Mouse (Mus musculus) embryonic fibroblast, embryonic 13.5 days (primary cell): ENCODE data around the gene F8. TPM values are rescaled to one million over a fixed set of nuclear protein-coding genes. Genes with fewer than 3 reads are reported as not detected.
"Not testable (repeated sequence)": the region's sequence is repeated elsewhere in the genome, so short reads cannot be mapped to it uniquely, and the experiment has no call there.

Experiments used
- H3K27ac ChIP-seq: 2 replicates; pipeline ENCODE4 v1.5.1; 2012; ENCODE audit warnings: low read length, control low read depth, inconsistent platforms; ENCODE audit not compliant: insufficient read depth
- H3K4me1 ChIP-seq: 2 replicates; pipeline ENCODE4 v1.6.1; 2011; ENCODE audit warnings: low read length; ENCODE audit not compliant: control insufficient read depth, insufficient read depth
- H3K4me3 ChIP-seq: 2 replicates; pipeline ENCODE4 v1.5.1; 2011; ENCODE audit warnings: mild to moderate bottlenecking, control low read depth, low read length; ENCODE audit not compliant: insufficient read depth
- CTCF ChIP-seq: IDR thresholded peaks from 2 replicates; pipeline ENCODE4 v1.5.1; 2011; ENCODE audit warnings: mild to moderate bottlenecking, control low read depth, low read length, moderate library complexity, borderline replicate concordance; ENCODE audit not compliant: insufficient read depth
- POLR2A ChIP-seq: IDR thresholded peaks from 2 replicates; pipeline ENCODE4 v1.6.1; 2011; ENCODE audit warnings: low read depth, mild to moderate bottlenecking, control low read depth, low read length, moderate library complexity
- polyA plus RNA-seq: library from polyadenylated mRNA; stranded (reverse); fragments of >200 nt; gene quantifications from 2 replicates; pipeline ENCODE4 v1.2.4, GENCODE M21; 2011; ENCODE audit warnings: low read depth; ENCODE audit not compliant: missing spikeins, insufficient read length

The F8 gene
- polyA plus RNA-seq, 1 experiment = 1.7 TPM

GRCm38 (mm10) chrX:75150304-75150703, 232.1 kb downstream of the F8 start:
- Histone ChIP-seq H3K4me3 (no peak overlapping the region), H3K27ac (no peak overlapping the region), H3K4me1 (no peaks in the 10 kb centered on the region)
- TF ChIP-seq CTCF (no peak), POLR2A (no peak)

GRCm38 (mm10) chrX:75148414-75148813, 234.0 kb downstream of the F8 start:
- TF ChIP-seq POLR2A = no peak
- TF ChIP-seq CTCF = no peak
- Histone ChIP-seq H3K27ac (no peak overlapping the region), H3K4me1 (no peaks in the 10 kb centered on the region), H3K4me3 (no peak overlapping the region)

DNA sequence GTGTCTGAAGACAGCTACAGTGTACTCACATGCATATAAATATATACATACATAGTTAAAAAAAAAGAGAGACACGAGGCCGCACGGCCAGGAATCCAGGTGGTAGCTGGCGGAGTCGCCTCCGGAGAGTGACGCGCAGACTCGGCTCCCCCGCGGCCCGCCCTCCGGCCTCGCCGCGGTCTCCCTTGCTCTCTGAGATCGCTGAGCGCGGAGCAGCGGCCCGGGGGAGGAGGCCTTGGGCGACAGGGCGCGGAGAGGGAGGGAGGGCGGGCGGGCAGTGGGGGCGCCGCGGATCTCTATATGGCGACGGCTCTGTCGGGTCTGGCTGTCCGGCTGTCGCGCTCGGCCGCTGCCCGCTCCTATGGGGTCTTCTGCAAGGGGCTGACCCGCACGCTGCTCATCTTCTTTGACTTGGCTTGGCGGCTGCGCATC, 239.3 kb downstream of the F8 start:
- not testable (repeated sequence) for H3K27ac ChIP-seq, H3K4me3 ChIP-seq, H3K4me1 ChIP-seq

GRCm38 (mm10) chrX:75138182-75138581, 244.2 kb downstream of the F8 start:
- H3K4me3 ChIP-seq = no peak overlapping the region
- TF ChIP-seq CTCF (no peak), POLR2A (no peak)
- H3K4me1 ChIP-seq = no peaks in the 10 kb centered on the region; the same call in 1 of the 2 replicates
- peak overlapping the region; percentile 90 for H3K27ac ChIP-seq

DNA sequence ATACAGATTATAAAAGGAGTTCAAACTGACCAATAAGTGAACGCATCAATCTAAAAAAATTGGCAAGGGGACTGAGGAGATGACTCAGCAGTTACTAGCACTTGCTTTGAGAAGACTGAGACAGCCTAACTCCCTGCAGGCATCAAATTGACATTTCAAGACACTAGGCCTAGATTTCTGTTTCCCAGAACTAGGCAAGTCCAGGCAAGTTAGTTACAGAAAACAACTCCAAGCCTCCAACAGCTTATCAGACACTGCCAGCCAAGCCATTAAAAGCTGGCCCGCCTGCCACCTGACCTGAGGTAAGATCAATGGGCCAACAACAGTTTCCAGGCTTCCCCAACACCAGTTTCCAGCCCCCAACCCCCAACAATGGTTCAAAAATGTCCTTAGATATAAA, 244.7 kb downstream of the F8 start:
- Histone ChIP-seq H3K4me1 (no peaks in the 10 kb centered on the region; the same call in 1 of the 2 replicates), H3K27ac (peak overlapping the region; percentile 90), H3K4me3 (no peak overlapping the region)
- TF ChIP-seq POLR2A = no peak
- no peak for TF ChIP-seq CTCF

DNA sequence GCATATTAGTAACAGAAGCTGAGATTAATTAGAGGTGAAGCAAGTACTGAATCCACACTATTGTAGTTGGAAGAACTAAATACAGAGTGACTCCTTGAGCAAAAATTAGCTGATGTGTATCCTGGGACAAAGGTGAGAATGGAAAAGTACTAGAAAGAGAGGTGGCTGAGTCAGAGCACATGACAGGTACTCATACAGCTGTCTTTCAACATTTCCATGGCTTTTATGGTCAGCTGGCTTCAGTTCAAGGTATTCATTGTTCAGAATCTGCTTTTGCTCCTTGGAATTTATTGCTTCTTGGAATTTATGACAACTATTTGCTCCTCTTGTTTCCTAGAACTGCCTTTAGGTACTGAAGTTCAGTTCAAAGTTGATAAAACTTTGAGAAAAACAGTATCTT, 245.5 kb downstream of the F8 start:
- TF ChIP-seq POLR2A = no peak
- no peak for TF ChIP-seq CTCF
- Histone ChIP-seq H3K27ac (peak overlapping the region; percentile 73), H3K4me1 (no peaks in the 10 kb centered on the region; the same call in 1 of the 2 replicates), H3K4me3 (no peak overlapping the region)

DNA sequence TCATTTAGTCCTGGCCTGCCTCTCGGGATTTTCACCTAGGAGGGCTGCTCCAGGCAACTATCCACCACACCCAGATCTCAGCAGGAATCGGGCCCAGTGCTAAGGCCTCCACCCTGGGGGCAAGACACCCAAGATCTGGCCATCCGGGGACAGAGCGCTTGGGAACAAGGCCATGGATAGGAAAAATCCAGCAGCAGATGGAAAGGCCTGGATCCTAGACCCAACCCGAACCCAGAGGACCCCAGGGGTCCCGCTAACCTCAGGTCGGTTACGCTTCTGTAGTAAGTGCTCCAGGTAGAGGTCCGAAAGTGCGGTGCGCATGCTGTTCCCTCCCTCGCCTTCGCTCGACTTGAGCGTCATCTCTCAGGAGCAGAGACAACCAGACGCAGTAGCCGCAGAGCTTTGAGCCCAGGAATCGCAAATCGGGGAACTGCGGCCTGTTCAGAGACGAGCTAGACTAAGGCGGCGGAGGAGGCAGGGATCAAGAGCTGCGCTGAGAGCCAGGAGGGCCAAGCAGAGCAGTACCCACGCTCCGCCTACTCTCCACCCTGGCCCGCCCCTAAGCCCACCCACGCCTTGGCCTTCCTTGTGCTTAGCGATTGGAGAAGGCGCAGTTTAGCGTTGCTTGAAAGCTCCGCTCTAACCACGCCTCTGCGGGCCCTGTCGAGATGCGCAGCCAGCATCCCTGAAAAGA, 251.8 kb downstream of the F8 start, which contains the start of gene Mpp1:
TSS of gene Mpp1 (minus strand) at position 550 of the 694 bp plus-strand sequence.
- H3K27ac ChIP-seq = peak within 1 kb of the TSS; percentile 71
- no peak for TF ChIP-seq CTCF
- peak; percentile 93 for TF ChIP-seq POLR2A

DNA sequence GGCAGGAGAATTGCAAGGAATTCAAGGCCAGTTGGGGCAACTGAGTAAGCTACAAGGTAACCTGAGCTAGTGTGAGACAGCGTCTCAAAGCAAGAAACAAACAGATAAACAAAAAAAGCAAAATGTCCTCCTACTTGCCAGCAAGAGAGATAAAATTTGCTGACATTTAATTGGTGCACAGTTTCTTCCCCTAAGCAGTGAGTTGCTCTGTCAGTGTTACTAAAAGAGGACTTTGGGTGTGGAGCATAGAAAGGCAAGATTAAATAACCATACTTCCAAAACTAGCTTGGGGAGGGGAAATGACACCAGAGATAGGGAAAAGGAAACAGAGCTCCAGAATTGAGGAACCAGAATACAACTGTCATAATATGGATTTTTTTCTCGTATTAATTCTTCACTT, 252.9 kb downstream of the F8 start:
- no peak for TF ChIP-seq POLR2A
- no peak for TF ChIP-seq CTCF
- peak overlapping the region; percentile 36 for H3K4me3 ChIP-seq
- no peak overlapping the region for H3K27ac ChIP-seq
- H3K4me1 ChIP-seq = no peaks in the 10 kb centered on the region; the same call in 1 of the 2 replicates

More for the DNA sequence above, 251.8 kb downstream of the F8 start, which contains the start of gene Mpp1:
- no peaks in the 10 kb centered on the region; the same call in 1 of the 2 replicates for H3K4me1 ChIP-seq
- peak within 1 kb of the TSS; percentile 90 for H3K4me3 ChIP-seq

DNA sequence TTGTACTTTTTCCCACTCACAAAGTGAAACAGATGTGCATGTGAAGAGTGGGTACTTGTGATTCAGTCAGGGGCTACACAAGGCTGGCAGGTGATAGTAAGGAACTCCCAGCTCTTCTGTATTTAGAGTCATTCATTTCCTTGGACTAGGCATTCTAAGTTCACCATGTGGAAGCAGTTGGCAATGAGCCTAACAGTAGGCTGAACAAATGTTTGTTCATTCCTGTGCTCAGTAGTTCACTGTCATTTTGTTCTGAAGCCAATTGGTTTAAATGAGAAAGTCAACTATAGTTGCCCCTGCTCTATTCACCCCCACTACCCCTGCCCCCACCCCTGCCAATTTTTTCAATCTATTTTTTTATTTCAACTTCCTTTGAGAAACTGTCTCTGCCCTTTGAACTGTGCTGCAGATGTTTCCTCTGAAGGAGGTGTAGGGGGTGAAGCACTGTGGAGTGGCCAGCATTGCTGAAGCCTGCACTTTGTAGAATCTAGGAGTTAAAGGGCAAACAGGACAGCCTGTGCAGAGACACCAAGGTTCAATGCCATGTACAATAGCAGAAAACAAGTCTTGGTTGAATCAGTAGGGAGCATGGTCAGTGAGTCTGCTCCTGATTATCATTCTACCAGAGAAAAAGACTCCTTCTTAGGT, 254.0 kb downstream of the F8 start:
- Histone ChIP-seq H3K27ac (no peak overlapping the region), H3K4me1 (no peaks in the 10 kb centered on the region; the same call in 1 of the 2 replicates), H3K4me3 (0 out of 2 replicates have a peak overlapping the region, but pooled peaks have one; percentile 24)
- TF ChIP-seq POLR2A (no peak), CTCF (no peak)

DNA sequence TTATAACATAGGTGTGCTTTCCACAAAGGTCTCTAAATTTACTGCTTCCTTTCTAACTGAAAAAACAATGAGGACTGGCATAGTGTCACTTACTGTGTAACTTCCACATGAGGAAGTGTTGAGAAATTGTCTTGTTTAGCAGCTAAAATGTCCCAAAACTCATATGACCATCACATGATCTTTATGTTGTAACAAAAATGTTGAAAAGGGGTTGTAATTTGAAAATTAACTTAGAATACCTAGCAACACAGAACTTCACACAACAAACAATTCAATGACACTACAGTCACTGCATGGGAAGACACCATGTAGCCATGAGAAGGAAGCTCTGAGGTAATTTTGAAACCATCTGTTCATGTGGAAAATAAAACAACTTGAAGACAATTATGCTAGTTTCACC, 255.5 kb downstream of the F8 start:
- TF ChIP-seq CTCF (no peak), POLR2A (no peak)
- H3K4me3 ChIP-seq = no peak overlapping the region
- H3K27ac ChIP-seq = no peak overlapping the region
- H3K4me1 ChIP-seq = no peaks in the 10 kb centered on the region; the same call in 1 of the 2 replicates
